Mouse (Mus musculus): Measurements from ENCODE around the gene Ppp1r7.
"Not testable (repeated sequence)": the region's sequence is repeated elsewhere in the genome, so short reads cannot be mapped to it uniquely, and the experiment has no call there.

Ppp1r7 gene

GRCm38 (mm10) chr1:93342648-93343503, at the start of gene Ppp1r7, which contains the start of gene Pask:
Gene Ppp1r7 (plus strand): TSS chr1:93342854.
Gene Pask (minus strand): TSS chr1:93343482.
- peak; percentile 83 for DNase-seq (ENCODE audit: extremely low read depth, low read depth, low spot score)

GRCm38 (mm10) chr1:93294491-93294890, 48.2 kb upstream of the Ppp1r7 start:
- not testable (repeated sequence) for DNase-seq (ENCODE audit: extremely low read depth, low read depth, low spot score)

- DNase-seq (ENCODE audit: extremely low read depth, low read depth, low spot score), result no peak
Measured at GRCm38 (mm10) chr1:93299791-93300190, 42.9 kb upstream of the Ppp1r7 start.

GRCm38 (mm10) chr1:93300578-93300977, 42.1 kb upstream of the Ppp1r7 start:
- DNase-seq (ENCODE audit: extremely low read depth, low read depth, low spot score), result no peak

- peak; percentile 18 for DNase-seq (ENCODE audit: extremely low read depth, low read depth, low spot score)
Measured at GRCm38 (mm10) chr1:93305581-93306337, 36.9 kb upstream of the Ppp1r7 start, which contains the start of gene Mterf4. Gene Mterf4 (minus strand): TSS chr1:93305915.

GRCm38 (mm10) chr1:93323973-93324372, 18.7 kb upstream of the Ppp1r7 start:
- DNase-seq (ENCODE audit: extremely low read depth, low read depth, low spot score), result no peak

- no peak for DNase-seq (ENCODE audit: extremely low read depth, low read depth, low spot score)
Measured at GRCm38 (mm10) chr1:93326446-93326845, 16.2 kb upstream of the Ppp1r7 start.

- DNase-seq (ENCODE audit: extremely low read depth, low read depth, low spot score), result no peak
Measured at GRCm38 (mm10) chr1:93334621-93335020, 8.0 kb upstream of the Ppp1r7 start.

GRCm38 (mm10) chr1:93343504-93344047, 922 bp downstream of the Ppp1r7 start:
- peak; percentile 69 for DNase-seq (ENCODE audit: extremely low read depth, low read depth, low spot score)

GRCm38 (mm10) chr1:93347176-93347575, 4.5 kb downstream of the Ppp1r7 start:
- DNase-seq (ENCODE audit: extremely low read depth, low read depth, low spot score), result no peak

GRCm38 (mm10) chr1:93349701-93350100, 7.0 kb downstream of the Ppp1r7 start:
- no peak for DNase-seq (ENCODE audit: extremely low read depth, low read depth, low spot score)

- no peak for DNase-seq (ENCODE audit: extremely low read depth, low read depth, low spot score)
Measured at GRCm38 (mm10) chr1:93352724-93353123, 10.1 kb downstream of the Ppp1r7 start.

GRCm38 (mm10) chr1:93362661-93363060, 20.0 kb downstream of the Ppp1r7 start:
- no peak for DNase-seq (ENCODE audit: extremely low read depth, low read depth, low spot score)

- DNase-seq (ENCODE audit: extremely low read depth, low read depth, low spot score), result no peak
Measured at GRCm38 (mm10) chr1:93365641-93366040, 23.0 kb downstream of the Ppp1r7 start.

GRCm38 (mm10) chr1:93373665-93374064, 31.0 kb downstream of the Ppp1r7 start, which contains the start of gene Ano7:
Gene Ano7 (plus strand): TSS chr1:93373930.
- DNase-seq (ENCODE audit: extremely low read depth, low read depth, low spot score), result no peak

GRCm38 (mm10) chr1:93377307-93377706, 34.7 kb downstream of the Ppp1r7 start:
- DNase-seq (ENCODE audit: extremely low read depth, low read depth, low spot score), result no peak

- no peak for DNase-seq (ENCODE audit: extremely low read depth, low read depth, low spot score)
Measured at GRCm38 (mm10) chr1:93379117-93379516, 36.5 kb downstream of the Ppp1r7 start.

GRCm38 (mm10) chr1:93387198-93387597, 44.5 kb downstream of the Ppp1r7 start:
- DNase-seq (ENCODE audit: extremely low read depth, low read depth, low spot score), result no peak

- DNase-seq (ENCODE audit: extremely low read depth, low read depth, low spot score), result no peak
Measured at GRCm38 (mm10) chr1:93388906-93389305, 46.3 kb downstream of the Ppp1r7 start.

- no peak for DNase-seq (ENCODE audit: extremely low read depth, low read depth, low spot score)
Measured at GRCm38 (mm10) chr1:93401191-93402052, 58.8 kb downstream of the Ppp1r7 start.
